23 mouse cellular contexts compared by ENCODE assay signal in the genomic region with DNA sequence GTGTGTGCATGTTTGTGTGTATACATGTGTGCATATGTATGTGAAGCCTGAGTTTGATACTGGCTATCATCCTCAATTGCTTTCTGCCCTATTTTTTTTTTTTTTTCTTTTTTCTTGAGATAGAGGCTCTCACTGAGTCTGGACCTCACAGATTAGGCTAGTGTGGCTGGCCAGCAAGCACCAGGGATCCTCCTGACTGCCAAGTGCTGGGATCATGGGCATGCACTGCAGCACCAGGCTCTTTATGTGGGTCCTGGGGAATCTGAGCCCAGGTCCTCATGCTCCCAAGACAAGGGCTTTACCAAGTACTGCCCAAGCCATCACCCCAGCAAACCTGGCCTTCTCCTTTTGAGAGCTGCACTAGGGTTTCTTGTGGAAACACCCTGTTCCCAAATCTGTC. TPM values are rescaled to one million over a fixed set of nuclear protein-coding genes. Genes with fewer than 3 reads are reported as not detected.
DNase-seq lines count a peak whose midpoint lies in the region; ATAC-seq and TF ChIP-seq lines count a peak whose summit lies in the region.
"Had no signal": no experiment of that assay in that cellular context is flagged by ENCODE, and none has a peak within 500 bp of the region (broad histone marks: within the 10 kb centered on the region; RNA-seq: fewer than 3 reads in every experiment).

No protein-coding gene starts in this region.

- no peaks in the 10 kb centered on the region for H3K36me3 ChIP-seq in intestine, embryonic 16.5 days (ENCODE audit: control insufficient read depth, insufficient read depth, low read length)
- H3K36me3 ChIP-seq in intestine, postnatal 0 days (ENCODE audit: control insufficient read depth, insufficient read depth) = no peaks in the 10 kb centered on the region
- no peaks in the 10 kb centered on the region for H3K36me3 ChIP-seq in stomach, embryonic 16.5 days (ENCODE audit: control insufficient read depth, insufficient read depth, low read length)
- H3K36me3 ChIP-seq: embryonic facial prominence, embryonic 12.5 days; embryonic facial prominence, embryonic 15.5 days; G1E; hindbrain, embryonic 12.5 days; hindbrain, embryonic 15.5 days had no signal

- H3K4me3 ChIP-seq in intestine, embryonic 16.5 days (ENCODE audit: low read length) = no peak overlapping the region
- no peak overlapping the region for H3K4me3 ChIP-seq in intestine, postnatal 0 days (ENCODE audit: low read depth, low read length)
- no peak overlapping the region for H3K4me3 ChIP-seq in stomach, embryonic 16.5 days (replicated peaks; ENCODE audit: low read length)
- H3K4me3 ChIP-seq: embryonic facial prominence, embryonic 12.5 days; embryonic facial prominence, embryonic 15.5 days; gastrocnemius, adult 2 months; hindbrain, embryonic 12.5 days; hindbrain, embryonic 15.5 days had no signal

- ATAC-seq in intestine, embryonic 16.5 days = no peak
- no peak for ATAC-seq in intestine, postnatal 0 days
- no peak for ATAC-seq in stomach, embryonic 16.5 days (ENCODE audit: insufficient read depth, low FRiP score)
- ATAC-seq: forebrain, embryonic 14.5 days; forebrain, postnatal 0 days; Patski had no signal

- H3K9me3 ChIP-seq in intestine, embryonic 16.5 days (ENCODE audit: control insufficient read depth, low read length) = no peaks in the 10 kb centered on the region
- no peaks in the 10 kb centered on the region for H3K9me3 ChIP-seq in intestine, postnatal 0 days (ENCODE audit: control insufficient read depth)
- H3K9me3 ChIP-seq in stomach, embryonic 16.5 days (replicated peaks; ENCODE audit: control insufficient read depth, low read length) = no peaks in the 10 kb centered on the region
- H3K9me3 ChIP-seq: embryonic facial prominence, embryonic 12.5 days; embryonic facial prominence, embryonic 15.5 days; G1E; hindbrain, embryonic 12.5 days; hindbrain, embryonic 15.5 days had no signal

- peak; percentile 57 to 76 for DNase-seq in cerebellum, postnatal 10 days
- no peak for DNase-seq in cerebellum, adult 9-11 months
- no peak for DNase-seq in layer of hippocampus, adult 9-10 months (ENCODE audit: low spot score)
- DNase-seq: adrenal gland, adult 2 months; adrenal gland, postnatal 14 days; cerebellum, adult 11 months; cerebellum, adult 9-10 months; forebrain, postnatal 0 days; gastrocnemius, adult 2 months; gastrocnemius, postnatal 14 days; heart, adult 11 months had no signal

- no peak overlapping the region for H3K4me2 ChIP-seq in intestine, embryonic 16.5 days (ENCODE audit: low read depth, low read length)
- H3K4me2 ChIP-seq in intestine, postnatal 0 days (replicated peaks; ENCODE audit: low read depth) = no peak overlapping the region
- H3K4me2 ChIP-seq in stomach, embryonic 16.5 days (ENCODE audit: low read depth, low read length) = no peak overlapping the region
- H3K4me2 ChIP-seq: embryonic facial prominence, embryonic 12.5 days; embryonic facial prominence, embryonic 15.5 days; heart, embryonic 11.5 days; hindbrain, embryonic 12.5 days; hindbrain, embryonic 15.5 days had no signal

- H3K27ac ChIP-seq in intestine, embryonic 16.5 days (ENCODE audit: low read length) = peak overlapping the region; percentile 29; the same call in 1 of the 2 replicates
- H3K27ac ChIP-seq in intestine, postnatal 0 days (ENCODE audit: low read depth, low read length) = no peak overlapping the region
- peak overlapping the region; percentile 41; the same call in 1 of the 2 replicates for H3K27ac ChIP-seq in stomach, embryonic 16.5 days (ENCODE audit: low read length)
- H3K27ac ChIP-seq: embryonic facial prominence, embryonic 12.5 days; embryonic facial prominence, embryonic 15.5 days; gastrocnemius, adult 2 months; hindbrain, embryonic 12.5 days; hindbrain, embryonic 15.5 days had no signal

- no peak for TF ChIP-seq CTCF in intestine, postnatal 0 days (IDR thresholded peaks at IDR 0.05; ENCODE audit: low read depth)

- H3K4me1 ChIP-seq in intestine, embryonic 16.5 days (ENCODE audit: control insufficient read depth, insufficient read depth, low read length) = no peaks in the 10 kb centered on the region
- H3K4me1 ChIP-seq in intestine, postnatal 0 days (replicated peaks; ENCODE audit: control insufficient read depth, insufficient read depth, low read length) = no peaks in the 10 kb centered on the region
- H3K4me1 ChIP-seq in stomach, embryonic 16.5 days (ENCODE audit: control insufficient read depth, insufficient read depth, low read length) = no peaks in the 10 kb centered on the region
- H3K4me1 ChIP-seq: embryonic facial prominence, embryonic 12.5 days; embryonic facial prominence, embryonic 15.5 days; hindbrain, embryonic 12.5 days; hindbrain, embryonic 15.5 days had no signal

- no peaks in the 10 kb centered on the region for H3K27me3 ChIP-seq in intestine, embryonic 16.5 days (replicated peaks; ENCODE audit: control insufficient read depth, insufficient read depth, low read length)
- no peaks in the 10 kb centered on the region for H3K27me3 ChIP-seq in intestine, postnatal 0 days (replicated peaks; ENCODE audit: control insufficient read depth, insufficient read depth, low read length)
- H3K27me3 ChIP-seq in stomach, embryonic 16.5 days (ENCODE audit: control insufficient read depth, insufficient read depth, low read length) = 0 out of 2 replicates have a peak, but pooled peaks cover 4% of the 10 kb centered on the region
- H3K27me3 ChIP-seq: CH12.LX; embryonic facial prominence, embryonic 12.5 days; embryonic facial prominence, embryonic 15.5 days; hindbrain, embryonic 15.5 days; Patski had no signal

- no peak overlapping the region for H3K9ac ChIP-seq in intestine, embryonic 16.5 days (ENCODE audit: low read depth, low read length)
- no peak overlapping the region for H3K9ac ChIP-seq in intestine, postnatal 0 days (ENCODE audit: low read depth, low read length)
- no peak overlapping the region for H3K9ac ChIP-seq in stomach, embryonic 16.5 days (ENCODE audit: low read length)
- H3K9ac ChIP-seq: embryonic facial prominence, embryonic 12.5 days; embryonic facial prominence, embryonic 15.5 days; forebrain, postnatal 0 days; hindbrain, embryonic 12.5 days; hindbrain, embryonic 15.5 days had no signal

RNA-seq across cellular contexts. Expression of a gene that starts 6.8 kb away (rescaled TPM):
- 29.1 and 29.8 TPM in 2 replicates for polyA plus RNA-seq in intestine, embryonic 16.5 days (2015; fragmentation: Nextera tagmentation; extraction: Ambion mirVana)
- 29.5 and 31.0 TPM in 2 replicates for polyA plus RNA-seq in intestine, postnatal 0 days (2015; fragmentation: Nextera tagmentation; extraction: Ambion mirVana)
- 35.1 and 37.5 TPM in 2 replicates for polyA plus RNA-seq in stomach, embryonic 16.5 days (2015; fragmentation: Nextera tagmentation; extraction: Ambion mirVana)

Comparison
In these comparisons a context has a peak if more than half of its experiments do, and no peak if none do; other contexts are left out.
1. DNase-seq: peak in cerebellum, postnatal 10 days (2 of 2); none in cerebellum, adult 9-11 months (single experiment) and layer of hippocampus, adult 9-10 months (single experiment).